Mouse (Mus musculus) olfactory bulb, adult 2 months (tissue): Measurements from ENCODE around the gene Ppp1r9a. TPM values are rescaled to one million over a fixed set of nuclear protein-coding genes. Genes with fewer than 3 reads are reported as not detected.

Experiments used
- H3K27ac ChIP-seq: fragments of 200-500 bp; 2 replicates; pipeline ENCODE4 v1.5.1; 2012; ENCODE audit warnings: low read depth, low read length; ENCODE audit not compliant: insufficient read depth
- H3K4me1 ChIP-seq: fragments of 200-500 bp; 2 replicates; pipeline ENCODE4 v1.6.1; 2012; ENCODE audit warnings: low read length; ENCODE audit not compliant: control insufficient read depth, insufficient read depth
- H3K4me3 ChIP-seq: fragments of 200-500 bp; 2 replicates; pipeline ENCODE4 v1.5.1; 2012; ENCODE audit warnings: mild to moderate bottlenecking, low read depth, low read length, moderate library complexity; ENCODE audit not compliant: insufficient read depth
- CTCF ChIP-seq: fragments of 200-500 bp; IDR thresholded peaks from 2 replicates; pipeline ENCODE4 v1.5.1; 2012; ENCODE audit warnings: low read depth, mild to moderate bottlenecking, low read length, moderate library complexity; ENCODE audit not compliant: insufficient read depth
- POLR2A ChIP-seq: fragments of 200-500 bp; IDR thresholded peaks from 2 replicates; pipeline ENCODE4 v1.6.1; 2012; ENCODE audit warnings: mild to moderate bottlenecking, low read depth, low read length, moderate library complexity; ENCODE audit not compliant: insufficient read depth
- WGBS: fragments of 180-500 bp; shearing (Covaris S2); methylation state at CpG from one replicate; pipeline ENCODE4 v1.1.7; 2018; 5-methylcytosine and 5-hydroxymethylcytosine counted together
- polyA plus RNA-seq: library from polyadenylated mRNA; stranded (reverse); fragments of >200 nt; gene quantifications from 2 replicates; pipeline ENCODE4 v1.2.4, GENCODE M21; 2012; ENCODE audit warnings: low replicate concordance; ENCODE audit not compliant: missing spikeins, insufficient read depth, insufficient read length

Gene Ppp1r9a
- polyA plus RNA-seq, 1 experiment = 308 TPM

GRCm38 (mm10) chr6:5079108-5079507 is 176.4 kb downstream of the Ppp1r9a start:
- Histone ChIP-seq H3K4me1 (no peaks in the 10 kb centered on the region), H3K27ac (no peak overlapping the region), H3K4me3 (no peak overlapping the region)
- no peak for TF ChIP-seq CTCF
- WGBS = 92% methylated on average over 1 of the region's 1 CpGs

GRCm38 (mm10) chr6:5080094-5080493 is 177.4 kb downstream of the Ppp1r9a start:
- no peak overlapping the region for H3K27ac ChIP-seq
- no peak for TF ChIP-seq CTCF
- no peak for TF ChIP-seq POLR2A
- 85% methylated on average over 5 of the region's 5 CpGs for WGBS
- no peaks in the 10 kb centered on the region for H3K4me1 ChIP-seq
- no peak overlapping the region for H3K4me3 ChIP-seq

- H3K27ac ChIP-seq = no peak overlapping the region
- TF ChIP-seq POLR2A (no peak), CTCF (no peak)
- WGBS = 74% methylated on average over 5 of the region's 5 CpGs
- H3K4me1 ChIP-seq = no peaks in the 10 kb centered on the region
- H3K4me3 ChIP-seq = no peak overlapping the region
Observed at GRCm38 (mm10) chr6:5080496-5080895, 177.8 kb downstream of the Ppp1r9a start.

GRCm38 (mm10) chr6:5081099-5081498 is 178.4 kb downstream of the Ppp1r9a start:
- Histone ChIP-seq H3K4me1 (no peaks in the 10 kb centered on the region), H3K4me3 (no peak overlapping the region), H3K27ac (no peak overlapping the region)
- TF ChIP-seq POLR2A (no peak), CTCF (no peak)
- 80% methylated on average over 8 of the region's 8 CpGs for WGBS

- Histone ChIP-seq H3K4me3 (no peak overlapping the region), H3K27ac (no peak overlapping the region), H3K4me1 (no peaks in the 10 kb centered on the region)
- TF ChIP-seq POLR2A (no peak), CTCF (no peak)
Observed at GRCm38 (mm10) chr6:5082144-5082543, 179.4 kb downstream of the Ppp1r9a start.

GRCm38 (mm10) chr6:5082740-5083139 is 180.0 kb downstream of the Ppp1r9a start:
- WGBS = 65% methylated on average over 2 of the region's 2 CpGs
- no peaks in the 10 kb centered on the region for H3K4me1 ChIP-seq
- TF ChIP-seq CTCF = no peak
- TF ChIP-seq POLR2A = no peak
- no peak overlapping the region for H3K27ac ChIP-seq
- no peak overlapping the region for H3K4me3 ChIP-seq

GRCm38 (mm10) chr6:5083957-5084356 is 181.2 kb downstream of the Ppp1r9a start:
- Histone ChIP-seq H3K4me1 (no peaks in the 10 kb centered on the region), H3K4me3 (no peak overlapping the region), H3K27ac (no peak overlapping the region)
- no peak for TF ChIP-seq POLR2A
- TF ChIP-seq CTCF = no peak
- 70% methylated on average over 4 of the region's 4 CpGs for WGBS

GRCm38 (mm10) chr6:5091873-5092272 is 189.2 kb downstream of the Ppp1r9a start:
- Histone ChIP-seq H3K27ac (no peak overlapping the region), H3K4me1 (no peaks in the 10 kb centered on the region), H3K4me3 (no peak overlapping the region)
- 93% methylated on average over 7 of the region's 7 CpGs for WGBS
- no peak for TF ChIP-seq CTCF
- no peak for TF ChIP-seq POLR2A

GRCm38 (mm10) chr6:5092795-5093194 is 190.1 kb downstream of the Ppp1r9a start:
- TF ChIP-seq POLR2A (no peak), CTCF (no peak)

GRCm38 (mm10) chr6:5093516-5093915 is 190.8 kb downstream of the Ppp1r9a start:
- Histone ChIP-seq H3K4me3 (no peak overlapping the region), H3K27ac (no peak overlapping the region), H3K4me1 (no peaks in the 10 kb centered on the region)
- WGBS = 72% methylated on average over 4 of the region's 4 CpGs
- TF ChIP-seq POLR2A = no peak
- no peak for TF ChIP-seq CTCF

More at GRCm38 (mm10) chr6:5092795-5093194, 190.1 kb downstream of the Ppp1r9a start:
- 87% methylated on average over 4 of the region's 4 CpGs for WGBS
- Histone ChIP-seq H3K4me3 (no peak overlapping the region), H3K27ac (no peak overlapping the region), H3K4me1 (no peaks in the 10 kb centered on the region)
